Mouse (Mus musculus) limb, embryonic 14.5 days (tissue): ENCODE results near the gene Lyg1. TPM values are rescaled to one million over a fixed set of nuclear protein-coding genes. Genes with fewer than 3 reads are reported as not detected.
A peak's percentile ranks its signal among the peaks of the same experiment; 100 is the strongest.

Source experiments
- ATAC-seq: fragments of 200-750 bp; cut with Nextera tagmentation; 2 replicates; pipeline ENCODE4 v1.8.0; 2017; ENCODE audit warnings: low read depth, moderate number of reproducible peaks, moderate TSS enrichment; ENCODE audit not compliant: low FRiP score
- DNase-seq: peaks from one replicate; pipeline ENCODE4 v3.0.0-alpha.2; 2015; ENCODE audit warnings: low spot score
- H3K27ac ChIP-seq: fragments of 300-500 bp; sonication (generic); replicated peaks from 2 replicates; pipeline ENCODE4 v1.5.1; 2014; ENCODE audit warnings: low read depth, mild to moderate bottlenecking, low read length, moderate library complexity, mixed read lengths
- H3K27me3 ChIP-seq: fragments of 300-500 bp; sonication (generic); 2 replicates; pipeline ENCODE4 v1.6.1; 2014; ENCODE audit warnings: low read length, mixed read lengths; ENCODE audit not compliant: control insufficient read depth, insufficient read depth
- H3K36me3 ChIP-seq: fragments of 300-500 bp; sonication (generic); 2 replicates; pipeline ENCODE4 v1.6.1; 2014; ENCODE audit warnings: mild to moderate bottlenecking, low read length, moderate library complexity, mixed read lengths; ENCODE audit not compliant: control insufficient read depth, insufficient read depth
- H3K4me1 ChIP-seq: fragments of 300-500 bp; sonication (generic); 2 replicates; pipeline ENCODE4 v1.6.1; 2014; ENCODE audit warnings: antibody characterized with exemption, low read length, mixed read lengths; ENCODE audit not compliant: control insufficient read depth, insufficient read depth
- H3K4me2 ChIP-seq: fragments of 300-500 bp; sonication (generic); replicated peaks from 2 replicates; pipeline ENCODE4 v1.6.1; 2014; ENCODE audit warnings: low read depth, mild to moderate bottlenecking, low read length, moderate library complexity; ENCODE audit not compliant: severe bottlenecking
- H3K4me3 ChIP-seq: fragments of 300-500 bp; sonication (generic); replicated peaks from 2 replicates; pipeline ENCODE4 v1.5.1; 2014; ENCODE audit warnings: low read length
- H3K9ac ChIP-seq: fragments of 300-500 bp; sonication (generic); 2 replicates; pipeline ENCODE4 v1.6.1; 2014; ENCODE audit warnings: mild to moderate bottlenecking, low read depth, low read length, moderate library complexity; ENCODE audit not compliant: severe bottlenecking
- H3K9me3 ChIP-seq: fragments of 300-500 bp; sonication (generic); 2 replicates; pipeline ENCODE4 v1.6.1; 2016; ENCODE audit warnings: low read length; ENCODE audit not compliant: control insufficient read depth
- POLR2A ChIP-seq: fragments of 200-500 bp; IDR thresholded peaks from 2 replicates; pipeline ENCODE4 v1.8.0; 2012; ENCODE audit warnings: inconsistent platforms, mild to moderate bottlenecking, moderate library complexity, borderline replicate concordance; ENCODE audit not compliant: insufficient read depth, insufficient read length; ENCODE audit errors: extremely low read depth
- WGBS: fragments of 180-500 bp; shearing (Covaris S2); extraction: QIAGEN DNeasy Blood & Tissue Kit; methylation state at CpG from one replicate; pipeline ENCODE4 v1.1.7; 2014; 5-methylcytosine and 5-hydroxymethylcytosine counted together
- polyA plus RNA-seq, 2 experiments: library from polyadenylated mRNA; depleted of rRNA in 1 of 2; stranded (reverse) in 1 of 2; unstranded in 1 of 2; fragments of >200 nt; fragmentation: Nextera tagmentation in 1 of 2; extraction: Ambion mirVana in 1 of 2; gene quantifications; 2 replicates each; pipeline versions ENCODE4 v1.2.1 to v1.2.3; 2012 to 2014

Lyg1 gene
- polyA plus RNA-seq, 2 experiments: not detected

DNA sequence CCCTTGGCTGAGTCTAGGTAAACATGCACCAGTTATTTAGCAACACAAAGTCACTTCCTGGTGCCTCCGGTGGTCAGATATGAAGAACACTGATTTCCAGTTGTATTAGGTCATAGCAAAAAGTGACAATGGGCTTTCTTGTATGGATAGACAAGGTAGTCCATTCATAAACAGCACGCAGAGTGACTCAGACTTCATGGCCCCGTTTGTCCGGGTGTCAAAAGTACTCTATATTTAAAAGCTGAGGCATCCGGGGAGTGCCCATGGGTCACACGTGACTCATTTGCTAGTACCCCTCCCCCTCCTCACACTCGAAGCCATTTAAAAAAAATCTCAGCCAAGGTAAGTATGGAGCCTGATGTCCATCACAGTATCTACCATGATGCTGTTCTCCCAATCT is 2.8 kb downstream of the Lyg1 start:
- Histone ChIP-seq H3K4me3 (no peak overlapping the region), H3K9ac (no peak overlapping the region), H3K36me3 (no peaks in the 10 kb centered on the region), H3K27me3 (no peaks in the 10 kb centered on the region), H3K4me2 (no peak overlapping the region), H3K9me3 (no peaks in the 10 kb centered on the region), H3K27ac (no peak overlapping the region), H3K4me1 (peaks cover 4% of the 10 kb centered on the region; the same call in 1 of the 2 replicates)
- TF ChIP-seq POLR2A: no peak
- no peak for ATAC-seq
- WGBS: 78% methylated on average over 7 of the region's 7 CpGs
- no peak for DNase-seq

DNA sequence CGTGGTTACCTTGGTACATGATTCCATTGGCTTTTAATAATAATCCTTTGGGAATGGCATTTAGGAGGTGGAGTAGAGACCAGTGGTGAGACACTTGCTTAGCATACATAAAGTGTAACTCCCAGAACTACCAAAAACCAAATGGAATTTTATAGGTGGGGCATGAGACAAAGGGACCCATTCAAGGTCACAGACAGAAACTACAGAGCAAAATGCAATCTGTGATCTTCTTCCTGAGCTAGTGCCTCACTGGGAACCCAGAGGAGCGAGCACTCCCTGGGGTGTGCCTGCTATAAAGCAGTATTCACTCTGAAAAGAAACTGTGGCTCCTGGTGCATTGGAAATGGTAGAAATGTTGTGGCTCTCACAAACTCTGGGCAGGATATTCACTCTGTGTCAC is 8.7 kb downstream of the Lyg1 start:
- Histone ChIP-seq H3K27ac (no peak overlapping the region), H3K4me1 (no peaks in the 10 kb centered on the region), H3K9me3 (no peaks in the 10 kb centered on the region), H3K4me2 (no peak overlapping the region), H3K36me3 (no peaks in the 10 kb centered on the region), H3K9ac (no peak overlapping the region), H3K4me3 (no peak overlapping the region), H3K27me3 (no peaks in the 10 kb centered on the region)
- DNase-seq (no peak), ATAC-seq (no peak)
- 76% methylated on average over 2 of the region's 2 CpGs for WGBS
- TF ChIP-seq POLR2A: no peak

- no peaks in the 10 kb centered on the region for H3K36me3 ChIP-seq
- no peak overlapping the region for H3K4me2 ChIP-seq
- 18% methylated on average over 3 of the region's 3 CpGs for WGBS
- DNase-seq (peak; percentile 7), ATAC-seq (no peak)
- no peak overlapping the region for H3K27ac ChIP-seq
- H3K4me1 ChIP-seq: no peaks in the 10 kb centered on the region
- H3K9me3 ChIP-seq: no peaks in the 10 kb centered on the region
- TF ChIP-seq POLR2A: no peak
- H3K27me3 ChIP-seq: no peaks in the 10 kb centered on the region
- no peak overlapping the region for H3K4me3 ChIP-seq
- H3K9ac ChIP-seq: no peak overlapping the region
These were observed 25.8 kb downstream of the Lyg1 start for GRCm38 (mm10) chr1:37931806-37932205.

- Histone ChIP-seq H3K4me3 (no peak overlapping the region), H3K9me3 (no peaks in the 10 kb centered on the region), H3K4me2 (no peak overlapping the region), H3K27ac (no peak overlapping the region), H3K27me3 (no peaks in the 10 kb centered on the region), H3K36me3 (no peaks in the 10 kb centered on the region), H3K9ac (no peak overlapping the region), H3K4me1 (no peaks in the 10 kb centered on the region)
- no peak for DNase-seq
- no peak for TF ChIP-seq POLR2A
- WGBS: 73% methylated on average over 8 of the region's 8 CpGs
- ATAC-seq: no peak
These were observed 31.6 kb downstream of the Lyg1 start for GRCm38 (mm10) chr1:37925971-37926370.

DNA sequence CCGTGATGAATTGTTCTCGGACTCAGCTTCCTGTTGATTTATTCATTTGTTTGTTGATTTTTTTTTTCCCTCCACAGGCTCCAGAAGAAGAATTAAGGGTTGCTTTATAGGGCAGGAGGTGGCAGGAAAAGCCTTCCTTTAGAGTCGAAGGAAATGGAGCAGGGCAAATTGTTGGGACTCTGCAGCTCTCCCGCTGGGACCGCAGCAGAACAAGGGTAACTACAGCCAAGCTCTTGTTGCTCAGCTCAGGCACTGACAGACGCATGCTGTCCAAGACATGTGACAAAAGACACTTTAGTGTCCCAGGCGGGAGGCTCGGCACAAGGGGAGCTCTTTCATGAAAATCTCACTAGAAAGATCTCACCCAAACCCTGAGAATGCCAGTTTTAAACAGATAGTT is 35.0 kb downstream of the Lyg1 start:
- no peak for TF ChIP-seq POLR2A
- Histone ChIP-seq H3K36me3 (no peaks in the 10 kb centered on the region), H3K9ac (no peak overlapping the region), H3K4me3 (no peak overlapping the region), H3K27me3 (no peaks in the 10 kb centered on the region), H3K4me2 (no peak overlapping the region), H3K4me1 (no peaks in the 10 kb centered on the region), H3K27ac (no peak overlapping the region), H3K9me3 (no peaks in the 10 kb centered on the region)
- ATAC-seq: no peak
- no peak for DNase-seq
- 38% methylated on average over 8 of the region's 8 CpGs for WGBS

DNA sequence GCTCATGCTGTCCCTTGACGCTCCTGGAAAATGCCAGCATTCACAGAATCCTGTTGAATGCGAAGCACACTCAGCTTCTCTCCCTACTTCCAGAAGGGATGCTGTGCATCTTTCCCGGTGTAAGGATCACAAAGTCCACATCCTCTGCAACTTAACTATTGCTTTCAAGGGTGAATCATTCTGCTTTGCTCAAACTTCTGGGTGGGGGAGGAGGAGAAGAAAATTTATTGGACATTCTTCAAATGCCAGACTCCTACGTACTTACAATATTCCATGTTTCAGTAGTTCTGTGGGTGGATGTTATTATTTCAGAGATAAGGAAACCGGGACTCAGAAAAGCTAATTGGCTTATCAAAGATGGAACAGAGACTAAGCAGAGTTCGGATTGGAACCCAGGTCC is 39.5 kb downstream of the Lyg1 start:
- TF ChIP-seq POLR2A: no peak
- ATAC-seq (no peak), DNase-seq (no peak)
- no peak overlapping the region for H3K9ac ChIP-seq
- 59% methylated on average over 6 of the region's 6 CpGs for WGBS
- no peak overlapping the region for H3K4me3 ChIP-seq
- no peaks in the 10 kb centered on the region for H3K4me1 ChIP-seq
- H3K27ac ChIP-seq: no peak overlapping the region
- no peaks in the 10 kb centered on the region for H3K36me3 ChIP-seq
- no peaks in the 10 kb centered on the region for H3K9me3 ChIP-seq
- H3K27me3 ChIP-seq: no peaks in the 10 kb centered on the region
- H3K4me2 ChIP-seq: no peak overlapping the region
